Mouse (Mus musculus) induced T-regulatory cell, adult 2 months (primary cell): ENCODE measurements at regions not wholly inside any gene's neighbourhood (a gene's known extent, or its start where the extent isn't known, plus 50 kb on each side); places are given as distances from the start of the nearest gene placed in this dataset.

Experiments
- DNase-seq: peaks from one replicate; pipeline ENCODE4 v3.0.0-alpha.2; 2012; ENCODE audit warnings: low read depth

DNA sequence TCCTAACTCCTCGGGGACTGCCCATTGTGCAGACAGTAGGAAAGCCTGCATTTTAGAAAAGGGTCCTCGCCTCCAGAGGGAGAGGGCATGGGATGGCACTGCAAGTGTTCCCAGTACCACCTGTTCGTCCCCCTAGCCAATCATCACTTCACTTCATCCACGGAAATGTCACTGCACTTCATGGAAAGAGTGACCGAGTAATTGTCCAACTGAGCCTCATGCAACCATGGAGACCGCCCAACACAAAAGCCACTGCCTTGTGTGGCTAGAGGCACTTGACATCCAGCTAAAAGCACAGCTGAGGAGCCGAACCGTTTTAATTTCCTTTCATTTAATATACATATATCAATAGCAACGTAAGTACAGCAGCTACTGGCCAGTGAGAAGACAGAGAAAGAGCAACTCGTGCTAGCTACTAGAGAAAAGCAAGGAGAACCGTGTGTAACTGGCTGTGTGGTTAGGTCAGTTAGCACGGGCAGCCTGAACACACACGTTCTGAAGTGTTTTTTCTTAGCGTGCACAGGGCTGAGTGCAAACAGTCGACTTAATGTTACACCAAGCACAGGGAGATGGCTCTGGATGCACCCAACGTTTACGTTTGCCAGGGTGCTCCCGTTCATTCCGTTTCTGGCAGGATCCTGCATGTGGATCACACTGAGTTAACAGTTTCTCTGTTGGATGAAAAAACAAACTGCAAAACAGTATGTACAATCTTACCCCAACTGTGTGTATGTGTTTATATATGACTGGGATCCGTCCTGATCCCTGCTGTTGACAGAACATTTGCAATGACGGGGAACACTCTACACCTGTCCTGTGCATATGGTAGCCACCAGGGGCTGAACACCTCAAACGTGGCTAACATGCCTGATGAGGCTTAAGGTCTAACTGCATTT lies 202.8 kb upstream of the Klf14 start:
- DNase-seq: no peak

DNA sequence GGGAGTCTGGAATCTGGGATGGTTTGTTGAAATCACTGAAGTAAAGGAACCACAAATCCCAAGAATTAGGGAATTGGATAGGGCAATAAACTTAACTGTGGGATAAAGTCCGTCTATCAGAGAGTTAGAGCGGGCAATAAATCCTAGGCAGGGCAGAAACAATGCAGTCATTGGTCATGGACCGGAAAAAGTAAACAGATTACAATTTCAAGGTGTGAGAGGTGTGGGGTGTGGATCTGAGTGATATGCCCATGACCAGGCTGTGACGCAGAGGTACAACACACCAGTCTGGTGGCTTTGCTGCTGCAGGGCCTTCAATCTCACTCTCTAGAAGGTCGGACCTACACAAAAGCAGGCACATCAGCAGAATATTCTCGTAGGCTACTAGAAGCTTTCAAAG lies 206.1 kb upstream of the Klf14 start:
- DNase-seq: no peak

DNA sequence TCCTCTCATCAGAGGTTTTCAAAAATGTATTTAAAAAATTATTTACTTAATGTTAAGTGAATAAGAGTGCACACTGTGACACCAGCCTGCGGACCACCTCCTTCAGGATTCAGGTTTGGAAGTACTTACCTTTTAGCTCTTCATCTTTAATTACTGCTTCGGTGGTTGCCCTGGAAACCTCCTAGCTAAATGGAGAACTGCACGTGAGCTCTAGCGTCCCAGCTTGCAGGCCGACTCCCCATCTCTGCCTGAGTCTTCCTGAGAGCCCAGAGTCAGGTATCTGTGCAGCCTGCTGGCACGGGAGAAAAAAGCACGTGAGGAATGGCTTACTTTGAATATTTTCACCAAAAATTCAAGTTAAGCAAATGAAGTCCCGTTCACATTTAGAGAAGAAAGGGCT lies 207.5 kb upstream of the Klf14 start:
- no peak for DNase-seq

DNA sequence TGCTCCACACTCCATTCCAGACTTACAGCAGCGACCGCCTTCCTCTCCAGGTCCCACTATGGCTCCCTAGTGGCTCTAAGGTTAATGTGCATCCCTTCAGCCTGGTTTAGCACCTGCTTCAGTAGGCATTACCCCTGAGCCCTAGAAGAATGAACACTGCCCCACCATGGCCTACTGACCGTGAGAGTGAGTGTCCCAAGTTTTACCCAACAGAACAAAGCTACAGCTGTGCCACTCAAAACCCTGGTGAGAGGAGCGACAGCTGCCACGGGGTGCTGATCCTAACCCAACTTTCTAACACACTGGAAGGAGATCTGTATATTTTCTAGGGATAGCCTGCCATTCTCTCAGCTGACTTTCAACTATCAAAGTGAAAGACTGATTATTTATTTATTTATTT lies 208.9 kb upstream of the Klf14 start:
- no peak for DNase-seq

DNA sequence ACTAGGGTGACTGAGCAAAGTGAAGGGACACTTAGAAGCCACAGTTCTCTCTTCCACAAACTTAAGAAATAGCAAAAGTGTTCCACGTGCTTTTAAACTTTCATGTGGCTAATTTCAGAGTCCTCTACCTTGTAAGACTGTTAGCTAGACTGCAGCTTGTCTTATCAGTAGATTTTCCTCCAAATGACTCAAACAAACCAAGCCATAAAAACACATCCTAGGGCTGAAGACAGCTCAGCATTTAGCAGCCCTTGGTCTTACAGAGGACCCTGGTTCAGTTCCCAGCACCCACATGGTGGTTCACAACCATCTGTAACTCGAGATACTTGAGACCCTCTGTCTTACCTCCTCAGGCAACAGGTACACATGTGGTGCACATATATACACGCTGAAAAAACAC lies 209.9 kb upstream of the Klf14 start:
- peak; percentile 57 for DNase-seq

DNA sequence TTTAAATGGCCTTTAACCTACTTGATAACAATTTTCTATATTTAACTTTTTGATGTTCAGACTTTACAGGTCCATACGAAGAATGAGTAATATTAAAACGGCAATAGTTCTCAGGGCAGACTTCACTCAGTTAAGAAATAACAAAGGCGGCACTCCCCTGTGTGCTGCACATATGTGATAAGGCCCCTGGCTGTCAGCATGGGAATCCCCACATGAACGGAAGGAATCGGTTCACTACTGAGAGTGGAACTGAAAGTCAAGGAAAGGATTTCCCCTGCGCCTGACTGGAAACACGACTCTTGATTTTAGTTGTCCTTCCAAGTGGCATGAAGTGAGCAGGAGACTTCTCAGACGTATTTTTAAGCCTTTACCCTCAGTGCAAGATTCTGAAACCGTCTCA lies 210.5 kb upstream of the Klf14 start:
- peak; percentile 91 for DNase-seq

DNA sequence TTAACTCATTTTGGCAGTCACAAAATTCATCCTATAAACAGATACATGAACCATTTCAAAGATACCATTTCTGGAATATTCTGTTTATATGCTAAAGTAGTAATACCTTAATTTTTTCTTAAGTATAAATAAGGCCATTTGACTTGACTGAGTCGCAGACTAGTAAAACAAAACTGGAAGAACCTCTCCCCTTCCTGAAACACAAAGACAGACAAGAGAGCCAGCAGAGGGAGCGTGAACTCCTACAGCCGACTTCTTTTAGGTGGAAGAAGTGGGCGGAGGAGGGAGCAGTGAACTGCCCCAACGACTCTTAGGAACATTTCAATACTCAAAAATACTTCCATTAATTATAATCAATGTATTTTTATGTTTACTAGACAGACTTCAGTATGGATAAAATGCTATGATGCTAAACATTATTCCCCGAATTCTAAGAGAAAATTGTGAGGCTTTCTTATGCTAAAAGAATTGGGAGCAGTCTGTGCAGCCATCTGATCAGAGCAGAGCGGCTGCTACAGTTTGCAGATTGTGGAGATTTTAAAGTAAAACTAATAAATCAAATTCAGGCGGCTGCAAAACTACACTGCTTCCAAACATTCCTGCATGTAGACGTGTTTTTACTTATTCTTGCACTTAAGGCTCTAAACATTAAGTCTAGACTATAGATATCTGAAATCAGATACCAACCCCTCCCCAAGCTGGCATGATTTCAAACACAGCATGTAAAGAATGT lies 211.2 kb upstream of the Klf14 start:
- DNase-seq: peak; percentile 58

DNA sequence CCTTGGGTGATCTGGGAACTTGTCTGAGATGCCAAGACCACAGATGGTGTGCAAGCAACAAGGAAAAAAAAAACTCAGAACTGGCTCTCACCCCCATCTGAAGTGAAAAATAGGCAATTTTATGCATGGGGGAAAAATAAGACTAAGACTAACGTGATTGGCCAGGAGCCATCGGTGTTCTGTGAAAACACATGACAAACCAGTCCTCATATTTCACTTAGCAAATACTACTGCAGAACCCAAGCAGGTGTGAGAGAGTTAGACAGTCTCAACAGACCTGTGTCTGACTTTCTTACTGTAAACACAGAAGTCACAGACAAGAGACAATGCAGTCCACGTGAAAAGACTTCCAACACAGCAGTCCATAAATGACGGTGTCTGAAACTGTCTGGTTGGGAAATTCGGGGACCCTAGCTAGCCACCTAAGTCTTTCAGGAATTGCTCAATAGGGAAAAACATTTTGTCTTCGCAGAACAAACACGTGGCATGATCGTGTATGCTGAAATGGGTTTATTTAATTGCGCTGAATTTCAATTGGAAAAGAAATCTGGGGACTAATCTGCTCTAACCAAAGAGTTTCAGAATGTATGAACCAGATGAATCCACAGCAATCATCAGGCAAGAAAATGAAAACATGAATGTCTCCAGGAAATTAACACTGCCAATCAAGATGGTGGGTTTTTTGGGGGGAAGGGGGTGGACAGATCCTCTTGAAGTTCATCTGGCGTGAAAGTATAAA lies 213.1 kb upstream of the Klf14 start:
- no peak for DNase-seq

DNA sequence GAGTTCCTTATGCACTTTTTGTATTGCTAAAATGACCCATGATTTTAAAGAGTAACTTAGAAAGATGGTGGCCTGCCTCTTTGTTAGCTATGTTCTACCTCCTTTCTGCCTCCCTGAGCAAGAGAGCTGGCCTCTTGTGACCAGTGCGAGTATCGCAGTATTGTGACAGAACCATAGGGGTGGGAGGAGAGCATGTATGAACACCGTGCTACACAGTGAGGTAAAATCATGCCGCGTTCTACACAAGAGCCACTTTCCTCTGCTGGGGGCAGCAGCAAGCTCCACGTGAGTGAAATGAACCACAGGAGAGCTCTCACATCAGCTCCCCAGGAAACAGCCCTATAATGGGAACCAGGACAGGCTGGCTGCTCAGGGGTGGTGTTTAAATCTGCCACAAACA lies 216.9 kb upstream of the Klf14 start:
- no peak for DNase-seq

DNA sequence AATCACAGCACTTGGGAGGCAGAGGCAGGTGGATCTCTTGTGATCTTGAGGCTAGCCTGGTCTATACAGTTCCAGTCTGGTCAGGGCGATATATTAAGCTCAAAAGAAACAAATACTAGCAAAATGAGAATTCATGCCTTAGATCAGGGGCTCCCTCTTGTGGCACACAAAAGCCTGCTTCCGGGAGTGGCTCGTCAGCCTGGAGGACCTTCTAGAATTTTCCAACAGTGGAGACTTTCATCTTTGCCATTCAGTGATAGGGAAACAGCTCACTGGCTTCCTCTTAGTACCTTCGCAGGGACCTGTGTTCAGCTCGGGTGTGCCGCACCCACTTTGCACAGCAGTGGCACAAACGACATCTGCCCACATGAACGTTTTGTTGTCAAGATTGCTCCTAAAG lies 217.5 kb upstream of the Klf14 start:
- DNase-seq: peak; percentile 87

DNA sequence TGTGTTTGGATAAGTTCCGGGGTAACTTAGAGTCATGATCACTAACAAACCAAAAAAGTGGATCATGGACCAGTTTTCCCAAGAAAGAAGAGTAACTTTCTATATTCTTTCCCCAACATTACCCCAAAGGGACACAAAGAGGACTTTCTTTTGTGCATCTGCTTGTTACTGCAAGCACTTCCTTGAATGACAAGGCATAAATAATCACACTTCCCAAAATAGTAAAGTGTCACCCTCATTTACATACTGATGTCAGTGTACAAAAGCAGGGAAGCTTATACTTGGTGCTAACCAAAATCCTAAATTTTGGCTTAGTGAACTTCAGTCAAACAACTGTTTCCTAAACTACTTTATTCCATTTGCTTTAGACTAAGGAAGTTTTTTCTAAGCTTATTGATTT lies 218.0 kb upstream of the Klf14 start:
- DNase-seq: no peak

DNA sequence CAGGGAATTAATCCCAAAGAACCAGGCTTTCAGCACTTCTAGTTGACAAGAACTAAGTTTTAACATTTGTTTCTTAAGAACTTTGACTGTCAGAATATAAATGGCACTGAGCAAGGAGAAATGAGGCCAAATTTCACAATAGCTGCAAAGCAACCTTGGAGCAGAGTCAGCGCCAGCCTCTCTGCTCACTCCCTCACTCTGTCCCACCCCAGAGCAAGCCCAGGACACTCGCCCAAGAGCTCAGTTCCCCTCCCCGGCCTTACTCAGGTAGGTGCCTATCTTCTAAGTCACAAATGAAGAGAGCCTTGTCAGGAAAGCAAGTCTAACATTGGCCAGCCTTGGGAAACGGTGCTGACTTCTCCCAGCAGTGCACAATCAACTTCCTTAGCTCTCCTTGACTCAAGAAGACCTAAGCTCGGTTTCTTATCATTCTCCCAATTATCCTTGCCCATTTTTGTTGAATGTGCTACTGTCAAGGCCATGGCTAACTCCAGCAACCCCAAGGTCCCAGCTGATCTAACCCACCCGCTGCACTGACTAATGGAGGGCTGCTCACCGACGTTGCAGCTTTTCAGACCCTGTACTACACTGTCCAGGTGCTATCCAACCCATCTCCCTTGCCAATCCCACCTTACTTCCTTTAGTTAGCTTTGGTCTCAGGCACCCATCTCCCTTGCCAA lies 219.5 kb upstream of the Klf14 start:
- DNase-seq: no peak

DNA sequence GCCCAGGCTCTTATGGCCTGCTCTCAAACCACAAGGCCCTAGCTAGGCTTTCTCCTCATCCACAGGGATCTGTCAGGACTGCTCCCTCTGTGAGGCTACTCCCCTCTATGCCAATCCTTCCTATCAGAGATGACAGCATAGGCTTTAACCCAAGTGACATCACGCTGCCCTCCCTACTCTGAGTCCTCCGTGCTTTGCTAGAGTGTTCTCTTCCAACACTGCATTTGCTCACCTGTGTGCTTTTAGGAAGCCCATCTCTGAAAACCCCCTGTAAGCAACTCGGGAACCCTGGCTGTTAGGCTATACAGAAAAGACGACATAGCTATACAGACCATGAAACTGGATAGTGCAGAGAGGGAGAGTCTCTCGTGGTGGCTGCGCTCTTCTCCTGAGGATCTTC lies 216.3 kb upstream of the Mkln1 start:
- DNase-seq: no peak

DNA sequence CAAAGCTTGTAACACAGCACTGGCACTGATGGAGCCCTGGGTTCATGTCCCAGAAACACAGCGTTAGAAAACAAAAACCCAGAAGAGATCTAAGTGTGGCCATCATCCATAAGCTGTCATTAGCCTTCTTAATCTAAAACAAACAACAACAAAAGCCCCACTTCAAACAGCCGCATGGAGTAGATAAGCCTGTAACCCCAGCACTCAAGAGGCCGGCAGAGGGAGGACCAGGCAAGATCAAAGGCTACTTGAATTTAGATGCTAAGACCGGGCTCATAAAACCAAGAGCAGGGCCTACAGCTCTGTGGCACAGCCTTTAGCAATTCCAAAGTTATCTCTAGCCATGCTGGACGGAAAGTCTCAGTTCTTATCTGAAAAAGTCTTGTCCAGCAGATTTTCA lies 215.4 kb upstream of the Mkln1 start:
- DNase-seq: no peak

DNA sequence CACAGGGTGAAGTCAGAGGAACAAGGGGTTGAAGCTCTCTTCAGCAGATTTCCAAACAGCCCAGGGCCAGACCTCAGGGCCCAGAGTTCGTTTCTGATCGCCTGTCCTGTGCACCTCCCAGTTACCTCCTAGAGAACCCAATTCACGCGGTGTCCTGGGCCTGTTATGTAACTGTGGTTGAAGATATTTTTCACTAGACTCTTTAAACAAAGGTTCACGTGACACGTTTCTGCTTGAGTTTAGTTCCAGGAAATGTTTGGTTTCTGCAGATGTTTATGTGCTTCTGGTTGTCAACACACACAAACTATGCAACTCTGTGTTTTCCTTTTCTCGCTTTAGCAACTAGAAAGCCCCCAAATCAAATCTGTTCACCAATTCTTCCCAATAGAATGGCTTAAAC lies 214.0 kb upstream of the Mkln1 start:
- DNase-seq: peak; percentile 88

DNA sequence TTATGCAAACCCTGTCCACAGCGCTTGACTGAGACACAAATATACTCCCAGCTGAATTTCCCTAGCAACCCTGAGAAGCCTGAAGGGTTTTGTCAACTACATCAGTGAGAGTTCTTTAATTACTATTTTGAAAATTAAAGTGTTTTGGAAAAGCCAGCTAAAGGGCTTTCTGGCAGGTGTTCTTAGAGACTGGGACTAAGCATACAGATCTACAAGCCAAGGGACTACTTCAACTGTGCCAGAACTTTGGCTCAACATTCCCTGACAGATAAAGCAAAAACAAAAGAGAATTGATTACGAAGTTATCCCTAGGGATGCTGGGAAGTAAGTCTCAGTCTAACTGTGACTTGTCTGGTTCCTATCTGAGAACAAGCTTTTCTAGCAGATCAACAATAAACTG lies 213.4 kb upstream of the Mkln1 start:
- no peak for DNase-seq

DNA sequence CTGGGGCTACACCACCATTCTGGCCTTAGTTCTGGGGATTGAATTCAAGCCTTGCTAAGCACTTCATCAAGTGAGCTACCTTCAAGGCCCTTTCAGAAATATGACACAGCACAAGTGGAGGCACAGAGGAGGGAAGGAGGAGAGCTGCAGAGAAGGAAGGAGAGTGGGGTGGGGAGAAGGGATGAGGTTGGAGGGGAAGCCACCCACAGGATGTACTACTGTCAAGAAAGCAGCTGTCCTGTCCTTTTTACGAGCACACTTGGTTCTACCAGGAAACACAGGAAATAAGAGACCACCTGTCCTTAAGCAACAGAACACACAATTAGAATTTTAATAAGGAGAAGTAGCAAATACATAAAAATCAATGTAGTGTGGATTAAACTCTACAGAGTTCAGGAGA lies 210.5 kb upstream of the Mkln1 start:
- DNase-seq: peak; percentile 60

DNA sequence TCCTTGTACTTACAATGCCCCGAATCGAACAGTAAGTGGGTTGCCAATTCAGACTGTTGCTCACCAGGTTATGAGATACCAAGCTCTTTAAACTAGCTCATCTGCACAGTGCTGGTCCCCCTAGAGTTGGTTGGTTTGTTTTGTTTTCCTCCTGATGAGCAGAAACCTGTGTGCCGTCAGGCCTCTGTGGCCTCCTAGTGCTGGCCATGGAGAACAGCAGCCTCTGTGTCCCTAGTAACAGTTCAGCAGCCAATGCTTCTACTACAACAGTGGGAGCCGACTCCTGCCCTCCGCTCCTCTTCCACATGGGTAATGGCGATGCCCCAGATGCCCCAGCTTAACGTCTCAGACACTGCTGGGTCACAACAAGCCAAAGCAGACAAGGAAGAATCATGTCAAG lies 209.5 kb upstream of the Mkln1 start:
- peak; percentile 84 for DNase-seq

DNA sequence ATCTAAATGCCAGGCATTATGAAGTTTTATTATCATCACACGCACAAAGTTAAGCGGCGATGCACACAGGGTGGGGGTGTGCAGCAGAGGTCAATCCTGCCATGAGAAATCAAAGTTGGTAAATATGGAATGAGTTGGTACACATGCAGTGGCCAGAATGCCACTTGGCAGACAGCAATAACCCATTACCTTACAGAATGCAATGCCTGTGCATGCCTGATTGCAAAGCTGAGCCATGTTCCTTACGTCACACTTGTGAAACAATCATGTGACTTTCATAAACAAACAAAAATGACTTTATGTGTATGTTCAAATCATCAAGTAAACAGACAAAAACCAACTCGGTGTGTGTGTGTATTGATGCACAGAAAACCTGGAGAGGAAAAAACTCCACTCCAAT lies 208.5 kb upstream of the Mkln1 start:
- no peak for DNase-seq

DNA sequence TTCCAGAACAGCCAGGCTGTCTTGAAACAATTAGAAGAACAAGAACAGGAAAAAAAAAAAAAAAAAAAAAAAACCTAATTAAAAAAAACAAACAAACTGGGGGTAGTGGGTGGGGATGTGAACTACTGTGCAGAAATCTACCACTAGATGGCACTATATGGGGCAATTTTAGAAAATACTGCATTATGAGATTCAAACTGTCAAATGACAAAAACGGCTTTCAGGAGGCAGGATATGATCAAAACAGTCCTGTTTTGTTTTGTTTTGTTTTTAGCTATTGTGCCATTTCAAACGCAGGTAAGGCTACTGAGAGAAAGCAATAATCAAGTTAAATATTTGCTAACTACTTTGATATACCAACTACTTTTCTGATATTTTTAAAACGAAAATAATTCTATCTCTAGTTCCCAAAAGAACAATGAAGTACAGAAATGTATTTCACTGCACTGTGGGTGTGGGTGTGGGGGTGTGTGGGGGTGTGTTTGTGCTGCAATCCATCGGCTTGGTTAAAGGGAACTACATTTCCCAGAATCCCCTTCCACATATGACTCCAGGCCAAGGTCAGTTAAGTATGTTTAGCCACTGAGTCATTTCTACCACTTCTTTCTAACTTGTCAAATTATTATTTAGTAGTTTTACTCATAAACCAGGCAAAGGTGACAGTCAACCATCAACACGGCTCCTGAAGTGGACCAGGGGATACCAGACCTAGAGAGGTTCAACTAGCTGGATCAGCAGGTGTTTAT lies 207.7 kb upstream of the Mkln1 start:
- peak; percentile 92 for DNase-seq

DNA sequence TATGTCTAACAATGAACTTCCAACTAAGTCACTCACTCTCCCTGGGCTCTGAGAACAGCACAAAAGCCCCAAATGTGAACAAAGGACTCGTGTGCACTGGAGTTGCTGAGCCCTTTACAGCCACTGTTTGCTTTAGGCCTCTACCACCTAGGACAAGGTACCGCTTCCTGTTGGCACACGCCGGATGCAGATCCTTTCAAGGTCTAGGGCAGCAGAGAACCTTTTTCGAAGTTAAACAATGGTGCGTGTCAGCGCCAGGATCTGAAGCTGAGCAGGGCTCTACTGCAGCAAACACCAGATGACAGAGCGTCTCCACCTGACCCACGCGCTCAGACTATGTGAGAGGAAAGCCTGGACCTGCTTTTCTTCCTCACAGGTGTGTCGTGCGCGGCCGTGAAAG lies 207.0 kb upstream of the Mkln1 start:
- DNase-seq: peak; percentile 84

DNA sequence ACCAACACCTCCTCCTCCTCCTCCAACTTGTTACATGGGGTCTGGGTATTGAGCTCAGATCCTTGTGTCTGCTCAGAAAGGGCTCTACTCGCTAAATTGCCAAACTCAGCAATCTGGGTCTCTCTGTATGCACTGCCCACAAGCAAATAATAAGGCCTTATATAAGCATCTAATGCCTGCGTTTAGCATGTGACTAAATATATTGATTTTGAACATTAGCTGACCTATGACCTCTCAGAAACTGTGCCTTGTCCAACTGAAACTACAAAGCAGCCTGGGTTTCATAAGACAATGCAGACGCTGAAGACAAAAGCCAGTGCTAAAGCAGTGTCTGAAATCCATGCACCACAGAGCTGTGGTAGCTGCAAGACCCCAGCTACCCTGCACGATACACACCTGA lies 206.3 kb upstream of the Mkln1 start:
- DNase-seq: peak; percentile 51
